Mouse (Mus musculus) adrenal gland, postnatal 10 days (tissue): ENCODE measurements around the gene Lipm. TPM values are rescaled to one million over a fixed set of nuclear protein-coding genes. Genes with fewer than 3 reads are reported as not detected.

Experiments
- DNase-seq: peaks from one replicate; pipeline ENCODE4 v3.0.0; 2021; ENCODE audit warnings: mixed read lengths
- long read RNA-seq, 2 experiments: library from polyadenylated mRNA; stranded (forward); transcript quantifications; one replicate each; pipeline ENCODE4 v2.0.0; 2021
- total RNA-seq, 2 experiments: library from RNA; stranded (reverse); gene quantifications; 2 replicates each; pipeline ENCODE4 v1.2.3; 2021

The Lipm gene
- not detected for total RNA-seq
- long read RNA-seq, experiment 1, result 0 reads
- long read RNA-seq, experiment 2, result 0 reads

DNA sequence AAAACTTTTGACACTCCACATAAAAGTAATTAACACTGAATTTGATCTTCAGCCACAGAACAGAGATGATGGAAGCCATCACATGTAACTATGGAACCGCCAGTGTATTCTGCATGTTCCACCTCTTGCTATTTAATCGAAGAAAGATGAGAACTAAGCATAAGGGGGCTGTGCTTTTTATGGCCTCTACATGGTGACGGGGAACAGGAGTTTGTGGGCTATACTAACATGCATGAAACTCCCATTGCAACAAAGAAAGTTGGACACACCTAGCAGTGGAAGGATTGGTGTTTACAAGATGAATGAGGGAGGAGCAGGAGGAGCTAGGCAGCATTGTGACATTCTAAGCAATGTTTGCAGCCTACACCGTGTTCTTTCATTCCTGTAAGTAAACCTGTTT is at the start of gene Lipm:
Gene Lipm (plus strand): TSS at position 301 of the 400 bp plus-strand sequence.
- no peak for DNase-seq

- DNase-seq, result no peak
Measured at GRCm38 (mm10) chr19:34051502-34051901, 49.2 kb upstream of the Lipm start.

GRCm38 (mm10) chr19:34063547-34063946 is 37.2 kb upstream of the Lipm start:
- DNase-seq, result no peak

DNA sequence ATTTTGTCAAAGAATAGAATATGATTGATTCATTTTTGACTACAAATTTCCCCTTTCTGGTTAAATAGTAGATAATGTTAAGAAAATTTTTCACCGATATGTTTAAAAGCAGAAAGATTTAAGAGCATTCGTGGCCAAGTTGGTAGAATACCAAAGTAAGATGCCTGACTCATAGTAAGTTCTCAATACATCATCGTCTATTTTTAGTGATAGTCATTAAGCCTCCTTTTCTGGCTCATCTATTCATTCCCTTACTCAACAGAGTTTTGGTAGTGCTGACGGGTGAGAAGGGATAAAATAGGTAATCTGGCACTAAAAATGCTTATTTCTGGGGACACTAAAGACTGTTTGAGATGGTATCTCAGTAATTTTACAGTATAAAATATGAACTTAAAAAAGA is 36.7 kb upstream of the Lipm start:
- no peak for DNase-seq

DNA sequence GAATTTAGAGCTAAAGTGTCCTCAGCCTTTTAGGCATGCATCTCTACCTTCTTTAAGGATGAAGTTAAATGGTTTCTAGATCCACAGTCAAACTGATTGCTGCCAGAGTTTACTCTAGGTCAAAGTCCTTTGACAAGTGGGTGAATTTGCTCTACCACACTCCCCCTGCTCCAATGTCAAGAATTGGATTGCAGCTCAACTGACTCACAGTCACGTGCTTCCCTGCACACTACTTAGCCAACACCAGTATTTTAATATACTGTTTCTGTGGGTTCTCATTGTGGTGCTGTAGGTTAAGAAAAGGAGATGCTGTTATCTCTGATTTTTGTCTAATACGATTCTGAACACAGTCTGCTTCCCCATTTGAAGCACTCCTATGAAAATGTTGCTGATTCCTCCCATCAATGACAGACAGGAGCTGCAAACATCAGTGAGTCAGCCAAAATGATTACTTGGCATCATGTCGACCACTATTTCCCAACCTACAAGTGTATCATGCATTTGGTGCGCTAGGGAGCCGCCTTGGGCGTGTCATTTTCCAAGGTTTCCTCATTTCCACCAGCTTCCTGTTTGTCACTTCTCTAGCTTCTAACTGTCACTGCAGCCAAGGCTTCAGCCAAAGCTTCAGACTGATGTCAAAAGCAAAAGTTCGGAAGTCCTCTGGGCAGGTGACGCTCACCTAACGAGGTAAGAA is 33.8 kb upstream of the Lipm start, which contains the start of gene Lipn:
Gene Lipn (plus strand): TSS at position 580 of the 694 bp plus-strand sequence.
- peak; percentile 6 for DNase-seq

- DNase-seq, result no peak
Measured at GRCm38 (mm10) chr19:34074239-34074638, 26.5 kb upstream of the Lipm start.

GRCm38 (mm10) chr19:34078130-34078529 is 22.6 kb upstream of the Lipm start:
- DNase-seq, result no peak

- no peak for DNase-seq
Measured at GRCm38 (mm10) chr19:34089011-34089680, 11.6 kb upstream of the Lipm start.

DNA sequence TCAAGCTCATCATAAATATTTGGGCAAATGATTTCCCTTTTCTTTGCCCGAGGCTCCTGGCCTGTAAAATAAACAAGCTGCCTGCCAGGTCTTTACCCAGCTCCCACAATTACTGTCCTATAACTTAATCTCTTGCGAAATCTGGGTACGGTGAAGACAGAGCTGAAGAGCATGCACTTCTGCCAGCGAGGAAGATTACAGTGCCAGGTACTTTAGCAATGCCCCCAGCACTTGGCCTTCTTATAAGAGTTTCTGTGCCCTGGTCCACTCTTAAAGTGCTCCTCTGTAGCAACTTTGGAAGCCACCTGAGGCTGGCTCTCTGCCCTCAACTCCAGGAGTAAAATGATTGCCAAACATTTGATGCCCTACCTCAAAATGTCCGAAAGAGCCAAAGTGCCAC is 5.4 kb upstream of the Lipm start:
- DNase-seq, result no peak

- peak; percentile 12 for DNase-seq
Measured at GRCm38 (mm10) chr19:34096228-34096627, 4.5 kb upstream of the Lipm start.

- DNase-seq, result no peak
Measured at GRCm38 (mm10) chr19:34101888-34102287, 1.2 kb downstream of the Lipm start.

DNA sequence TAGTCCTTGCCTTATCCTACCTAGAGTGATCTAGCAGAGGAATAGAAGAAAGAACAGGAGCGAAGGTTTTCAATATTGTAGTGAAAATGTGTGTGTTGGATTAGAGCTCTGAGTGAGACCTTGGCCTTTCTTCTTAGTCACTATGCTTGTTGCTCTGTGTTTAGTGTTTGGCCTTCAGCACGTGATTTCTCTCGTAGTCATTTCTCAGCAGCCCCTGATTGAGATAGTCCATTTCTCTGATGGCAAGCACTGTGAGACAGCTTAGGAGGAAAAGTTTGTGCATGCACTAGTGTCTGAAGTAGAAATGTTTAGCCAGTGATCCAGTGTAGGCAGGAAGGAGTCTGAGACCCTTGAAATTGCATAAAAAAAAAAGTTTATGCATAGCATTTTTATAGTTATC is 4.1 kb downstream of the Lipm start:
- peak; percentile 10 for DNase-seq

GRCm38 (mm10) chr19:34119102-34119501 is 18.4 kb downstream of the Lipm start:
- no peak for DNase-seq

- no peak for DNase-seq
Measured at GRCm38 (mm10) chr19:34119653-34120052, 18.9 kb downstream of the Lipm start.

DNA sequence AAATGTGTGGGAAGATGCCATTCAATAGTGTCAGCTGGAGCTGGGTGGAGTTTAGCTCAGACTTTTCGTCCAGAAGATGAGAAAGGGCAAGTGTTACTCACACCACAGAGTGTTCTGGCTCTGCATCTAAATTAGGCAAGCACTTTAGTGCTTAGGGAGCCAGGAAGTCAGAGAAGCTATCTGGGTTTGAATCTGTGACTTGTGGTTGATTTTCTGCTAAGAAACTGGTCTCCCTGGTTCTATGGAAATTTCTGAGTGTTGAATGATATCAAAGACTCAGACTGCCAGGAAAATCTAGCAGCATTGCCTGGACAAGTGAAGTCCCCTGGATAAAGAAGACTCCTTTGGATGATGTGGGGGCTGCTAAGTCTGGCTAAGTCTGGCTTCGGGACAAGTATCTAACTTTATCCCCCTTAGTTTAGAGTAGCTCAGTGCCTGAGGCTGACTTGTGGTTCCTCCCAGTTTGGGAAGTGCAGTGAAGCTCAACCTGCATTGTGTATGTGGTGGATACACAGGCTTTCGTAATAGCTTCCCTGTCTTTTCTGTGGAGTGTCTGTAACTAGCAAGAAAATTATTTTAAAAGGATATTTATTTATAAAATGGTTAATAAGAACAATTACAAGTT is 19.5 kb downstream of the Lipm start:
- no peak for DNase-seq

DNA sequence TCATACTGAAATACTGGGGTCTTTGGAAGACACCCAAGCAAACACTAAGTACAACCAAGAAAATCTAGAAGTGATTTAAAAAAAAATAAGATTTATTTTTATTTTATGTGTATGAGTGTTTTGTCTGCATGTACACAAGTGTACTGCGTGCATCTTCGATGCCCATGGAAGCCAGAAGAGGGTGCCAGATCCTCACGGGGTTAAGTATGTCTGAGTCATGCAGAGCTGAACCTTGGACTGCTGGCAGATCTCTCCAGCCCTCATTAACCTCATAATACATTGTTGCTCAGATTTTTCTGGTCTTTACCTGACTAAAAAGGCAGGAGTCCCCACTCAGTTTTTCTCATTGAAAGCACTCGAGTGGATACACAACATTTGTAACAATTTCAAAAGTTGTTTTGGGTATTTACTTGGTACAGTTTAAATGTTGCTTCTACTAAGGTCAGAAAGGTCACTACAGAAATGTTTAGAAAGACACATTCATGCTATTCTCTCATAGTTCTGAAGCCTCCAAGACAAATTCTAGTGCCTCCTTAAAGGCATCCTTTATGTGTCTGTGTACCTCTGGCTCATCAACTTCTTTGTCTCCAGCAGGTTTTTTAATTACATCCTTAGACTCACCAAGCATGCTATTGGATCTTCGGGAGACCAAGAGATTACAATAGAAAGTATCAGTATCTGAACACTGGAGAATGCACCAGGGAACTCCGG is 38.1 kb downstream of the Lipm start:
- DNase-seq, result peak; percentile 10

DNA sequence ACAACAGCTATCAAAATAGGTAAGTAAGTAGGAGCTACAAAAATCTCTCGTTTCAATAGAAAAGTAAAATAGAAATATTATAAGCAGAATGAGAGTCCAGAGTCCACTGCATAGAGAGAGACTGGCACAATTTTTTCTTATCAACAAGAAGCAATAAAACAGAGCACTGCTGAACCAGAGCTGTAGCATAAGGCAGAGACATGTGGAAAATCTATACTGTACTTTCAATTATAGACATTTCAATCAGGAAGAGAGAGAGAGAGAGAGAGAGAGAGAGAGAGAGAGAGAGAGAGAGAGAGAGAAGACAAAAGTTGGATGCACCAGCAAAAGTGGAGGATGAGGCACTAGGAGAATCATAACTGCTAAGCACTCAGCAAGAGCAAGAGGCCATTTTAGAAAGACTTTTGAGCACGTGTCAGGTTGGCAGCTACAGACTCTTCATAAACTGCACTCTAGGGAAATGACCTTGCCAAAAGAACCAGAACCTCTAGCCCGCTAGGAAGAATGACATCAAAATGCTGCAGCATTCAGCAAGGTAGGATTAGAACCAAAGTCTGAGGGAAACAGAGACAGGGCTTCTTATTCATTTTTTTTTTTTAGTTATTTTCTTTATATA is 38.8 kb downstream of the Lipm start:
- DNase-seq, result no peak

DNA sequence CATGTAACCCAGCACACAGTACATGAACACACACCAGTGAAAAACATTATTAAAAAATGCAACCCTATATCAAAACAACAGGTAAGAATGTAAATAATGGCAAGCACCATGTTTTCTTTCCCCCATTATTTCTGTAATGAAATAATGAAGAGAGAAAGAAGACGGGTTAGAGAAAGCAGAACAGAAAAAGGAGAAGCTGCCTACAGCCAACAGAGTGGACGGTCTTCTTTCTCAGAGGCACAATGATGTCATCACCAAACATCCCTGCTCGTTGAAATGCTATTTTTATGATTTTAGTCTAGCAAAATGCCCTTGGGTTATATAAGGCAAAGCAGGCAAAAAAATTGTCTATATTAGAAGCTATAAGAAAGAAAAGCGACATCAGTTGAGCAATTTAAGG is 47.7 kb downstream of the Lipm start:
- DNase-seq, result no peak

GRCm38 (mm10) chr19:34151909-34152308 is 51.2 kb downstream of the Lipm start:
- DNase-seq, result no peak

GRCm38 (mm10) chr19:34153263-34154144 is 52.8 kb downstream of the Lipm start:
- DNase-seq, result no peak

- DNase-seq, result no peak
Measured at GRCm38 (mm10) chr19:34162693-34163092, 62.0 kb downstream of the Lipm start.
